Comparison of ENCODE assay signal across 7 mouse cellular contexts in genomic region chrX:74328725-74329161, GRCm38 (mm10). TPM values are rescaled to one million over a fixed set of nuclear protein-coding genes. Genes with fewer than 3 reads are reported as not detected.
DNase-seq lines count a peak whose midpoint lies in the region; ATAC-seq lines count a peak whose summit lies in the region.

TSS of gene Plxna3 (plus strand) at chrX:74329066.

- ATAC-seq in intestine, embryonic 16.5 days: peak; percentile 98
- ATAC-seq in midbrain, embryonic 12.5 days (ENCODE audit: low FRiP score, low read depth): peak; percentile 92

- peak within 1 kb of the TSS; percentile 51 for H3K4me3 ChIP-seq in intestine, embryonic 16.5 days (ENCODE audit: low read length)
- H3K4me3 ChIP-seq in limb, embryonic 10.5 days: peak within 1 kb of the TSS; percentile 60
- peak within 1 kb of the TSS; percentile 54 for H3K4me3 ChIP-seq in midbrain, embryonic 12.5 days

- H3K4me2 ChIP-seq in intestine, embryonic 16.5 days (ENCODE audit: low read depth, low read length): peak within 1 kb of the TSS; percentile 61
- H3K4me2 ChIP-seq in midbrain, embryonic 12.5 days (replicated peaks): peak within 1 kb of the TSS; percentile 61

- H3K4me1 ChIP-seq in intestine, embryonic 16.5 days (ENCODE audit: control insufficient read depth, insufficient read depth, low read length): peaks cover 12% of the 10 kb centered on the region
- H3K4me1 ChIP-seq in limb, embryonic 10.5 days: peaks cover 28% of the 10 kb centered on the region
- H3K4me1 ChIP-seq in midbrain, embryonic 12.5 days: peaks cover 12% of the 10 kb centered on the region

- peak within 1 kb of the TSS; percentile 71 for H3K9ac ChIP-seq in intestine, embryonic 16.5 days (ENCODE audit: low read depth, low read length)
- H3K9ac ChIP-seq in midbrain, embryonic 12.5 days (replicated peaks): peak within 1 kb of the TSS; percentile 75

- no peaks in the 10 kb centered on the region for H3K36me3 ChIP-seq in intestine, embryonic 16.5 days (ENCODE audit: control insufficient read depth, insufficient read depth, low read length)
- H3K36me3 ChIP-seq in limb, embryonic 10.5 days: peaks cover 20% of the 10 kb centered on the region
- peaks cover 14% of the 10 kb centered on the region for H3K36me3 ChIP-seq in midbrain, embryonic 12.5 days

- DNase-seq in adrenal gland, postnatal 10 days: peak; percentile 83
- peak; percentile 44 for DNase-seq in embryo, embryonic 11.5 days (ENCODE audit: low read depth, low spot score)
- DNase-seq in gastrocnemius, postnatal 4 days (ENCODE audit: low spot score in 2 of 2): peak; percentile 50 to 71
- DNase-seq in limb, embryonic 10.5 days (ENCODE audit: low spot score): peak; percentile 81
- peak; percentile 38 for DNase-seq in spleen, adult 12 weeks (ENCODE audit: low spot score)

- H3K9me3 ChIP-seq in intestine, embryonic 16.5 days (ENCODE audit: control insufficient read depth, low read length): no peaks in the 10 kb centered on the region
- H3K9me3 ChIP-seq in limb, embryonic 10.5 days (replicated peaks): no peaks in the 10 kb centered on the region
- no peaks in the 10 kb centered on the region for H3K9me3 ChIP-seq in midbrain, embryonic 12.5 days

- no peaks in the 10 kb centered on the region for H3K27me3 ChIP-seq in intestine, embryonic 16.5 days (replicated peaks; ENCODE audit: control insufficient read depth, insufficient read depth, low read length)
- peaks cover 21% of the 10 kb centered on the region for H3K27me3 ChIP-seq in limb, embryonic 10.5 days (ENCODE audit: low read depth, poor library complexity, severe bottlenecking)
- no peaks in the 10 kb centered on the region for H3K27me3 ChIP-seq in midbrain, embryonic 12.5 days

- peak within 1 kb of the TSS; percentile 68 for H3K27ac ChIP-seq in intestine, embryonic 16.5 days (ENCODE audit: low read length)
- peak within 1 kb of the TSS; percentile 95 for H3K27ac ChIP-seq in limb, embryonic 10.5 days
- H3K27ac ChIP-seq in midbrain, embryonic 12.5 days (replicated peaks): peak within 1 kb of the TSS; percentile 78

- 24% methylated on average over 29 of the region's 30 CpGs for WGBS in intestine, embryonic 16.5 days
- WGBS in limb, embryonic 10.5 days: 13% methylated on average over 29 of the region's 30 CpGs
- 17% methylated on average over 24 of the region's 30 CpGs for WGBS in midbrain, embryonic 12.5 days

RNA-seq across cellular contexts. Expression of gene Plxna3, which starts in this region (rescaled TPM):
- total RNA-seq in adrenal gland, postnatal 10 days (2021): 10 to 100 TPM in 1 of 2 experiments, 1 to 10 TPM in 1; 7.4 to 10.9 TPM
- total RNA-seq in gastrocnemius, postnatal 4 days (2021): 10 to 100 TPM in 1 of 2 experiments, 1 to 10 TPM in 1; 9.9 to 10.2 TPM
- 5.8 and 6.2 TPM in 2 replicates for polyA plus RNA-seq in intestine, embryonic 16.5 days (2015; fragmentation: Nextera tagmentation; extraction: Ambion mirVana)
- 14.4 and 17.1 TPM in 2 replicates for polyA plus RNA-seq in limb, embryonic 10.5 days (2016; fragmentation: Nextera tagmentation; extraction: Ambion mirVana)
- polyA plus RNA-seq in midbrain, embryonic 12.5 days (2016; fragmentation: Nextera tagmentation; extraction: Ambion mirVana): 51.3 and 55.4 TPM in 2 replicates

Comparison
In these comparisons a context has a peak if more than half of its experiments do, and no peak if none do; other contexts are left out.
1. Peak in every context shown above with its lines: DNase-seq, ATAC-seq, H3K4me3 ChIP-seq and H3K27ac ChIP-seq.